Mouse (Mus musculus): ENCODE data around the gene Trip4. TPM values are rescaled to one million over a fixed set of nuclear protein-coding genes. Genes with fewer than 3 reads are reported as not detected.

The Trip4 gene
- 10 to 100 TPM; 36.9 to 42.2 TPM for total RNA-seq (2021)
- long read RNA-seq, transcript Trip4-201 (13 exons, 1,999 nt), result major isoform, 18 of 33 reads
- long read RNA-seq, partial matches to known transcripts, result 4 of 33 reads
- long read RNA-seq, other reads (novel, unspliced or antisense), result 10 of 33 reads

GRCm38 (mm10) chr9:65908394-65909300 lies at the start of gene Trip4, which contains the start of gene Csnk1g1:
Trip4 (minus strand) TSS chr9:65908794.
Csnk1g1 (plus strand) TSS chr9:65908924.
- DNase-seq (ENCODE audit: low spot score in 2 of 2), result peak; percentile 95 to 98

- DNase-seq (ENCODE audit: low spot score in 2 of 2), result no peak
These were observed 42.5 kb upstream of the Trip4 start for GRCm38 (mm10) chr9:65951082-65951587.

- DNase-seq (ENCODE audit: low spot score in 2 of 2), result no peak
These were observed 29.0 kb upstream of the Trip4 start for GRCm38 (mm10) chr9:65937566-65937965.

GRCm38 (mm10) chr9:65929826-65930225 lies 21.2 kb upstream of the Trip4 start:
- no peak for DNase-seq (ENCODE audit: low spot score in 2 of 2)

DNA sequence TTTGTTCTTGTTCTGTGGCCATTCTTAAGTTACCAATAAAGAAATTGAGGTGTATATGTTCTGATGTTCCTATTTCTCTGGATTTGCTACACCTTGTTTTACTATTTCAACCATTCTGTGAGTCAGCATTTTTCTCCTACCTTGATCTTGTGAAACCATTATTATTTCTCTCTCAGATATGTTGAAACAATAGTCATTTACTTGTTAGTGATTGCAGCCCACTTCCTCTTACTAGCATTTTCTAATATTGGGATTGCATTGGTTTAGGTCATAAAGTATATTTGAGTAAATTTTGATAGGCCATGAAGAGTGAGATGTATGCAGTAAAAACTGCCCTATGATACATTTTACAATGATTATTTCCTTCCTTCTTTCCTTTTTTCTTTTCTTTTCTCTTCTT lies 19.9 kb upstream of the Trip4 start:
- DNase-seq (ENCODE audit: low spot score in 2 of 2), result no peak

DNA sequence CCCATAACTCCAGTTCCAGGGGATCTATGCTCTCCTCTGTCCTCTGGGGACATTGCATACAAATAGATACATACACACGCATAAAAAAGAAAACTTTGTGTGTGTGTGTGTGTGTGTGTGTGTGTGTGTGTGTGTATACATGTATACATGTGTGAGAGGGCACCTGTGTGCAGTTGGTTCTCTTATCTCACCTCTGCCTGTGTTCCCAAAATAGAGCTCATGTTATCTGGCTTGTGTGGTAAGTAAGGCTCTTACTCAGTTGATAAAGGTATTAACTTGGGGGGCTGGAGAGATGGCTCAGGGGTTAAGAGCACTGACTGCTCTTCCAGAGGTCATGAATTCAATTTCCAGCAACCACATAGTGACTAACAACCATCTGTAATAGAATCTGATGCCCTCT lies 8.4 kb upstream of the Trip4 start:
- no peak for DNase-seq (ENCODE audit: low spot score in 2 of 2)

- DNase-seq (ENCODE audit: low spot score in 2 of 2), result no peak
These were observed 5.4 kb upstream of the Trip4 start for GRCm38 (mm10) chr9:65913976-65914375.

DNA sequence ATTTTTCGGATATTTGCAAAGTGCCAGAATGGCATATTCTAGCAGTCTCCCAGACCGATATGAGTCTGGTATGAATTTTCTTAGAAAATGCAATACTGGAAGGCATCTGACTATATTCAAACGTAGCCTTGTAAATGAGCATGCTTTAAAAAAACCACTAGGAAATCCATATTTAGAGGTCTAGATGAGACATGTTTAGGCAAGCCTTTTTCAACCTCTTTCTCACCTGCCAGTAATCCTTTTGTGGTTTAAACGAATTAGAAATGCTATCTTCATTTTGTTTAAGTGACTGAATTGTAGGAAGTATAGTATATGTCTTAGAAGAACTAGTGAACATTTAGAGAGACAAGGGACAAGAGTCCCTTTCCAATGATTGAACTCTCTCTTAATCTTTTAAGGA lies 1.2 kb upstream of the Trip4 start:
- no peak for DNase-seq (ENCODE audit: low spot score in 2 of 2)

DNA sequence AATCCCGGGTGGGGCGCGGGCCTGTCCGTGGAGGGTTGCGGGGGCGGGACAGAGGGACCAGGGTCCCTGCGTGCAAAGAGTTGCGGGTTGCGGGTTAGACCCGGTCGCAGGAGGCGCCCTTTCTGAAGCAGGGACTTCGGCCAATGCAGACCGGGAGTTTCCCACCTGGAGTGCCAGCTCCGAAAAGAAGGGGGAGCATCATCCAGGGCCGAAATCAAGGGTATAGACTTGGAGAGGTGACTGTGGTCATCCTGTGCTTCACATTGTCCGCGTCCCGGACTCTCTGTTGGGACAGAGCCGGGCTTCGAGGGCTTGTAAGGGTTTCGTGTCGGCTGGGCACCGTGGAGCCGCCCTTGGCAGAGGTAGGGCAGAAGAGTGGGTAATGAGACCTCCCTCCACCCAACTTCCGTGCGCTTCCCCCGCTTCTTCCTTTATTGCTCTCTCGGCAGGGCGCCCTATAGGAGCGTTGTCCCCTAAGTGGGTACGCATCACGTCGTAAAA lies 757 bp upstream of the Trip4 start:
- DNase-seq (ENCODE audit: low spot score in 2 of 2), result peak in 1 of 2 experiments; percentile 52

- DNase-seq (ENCODE audit: low spot score in 2 of 2), result no peak
These were observed 5.2 kb downstream of the Trip4 start for GRCm38 (mm10) chr9:65903419-65903818.

DNA sequence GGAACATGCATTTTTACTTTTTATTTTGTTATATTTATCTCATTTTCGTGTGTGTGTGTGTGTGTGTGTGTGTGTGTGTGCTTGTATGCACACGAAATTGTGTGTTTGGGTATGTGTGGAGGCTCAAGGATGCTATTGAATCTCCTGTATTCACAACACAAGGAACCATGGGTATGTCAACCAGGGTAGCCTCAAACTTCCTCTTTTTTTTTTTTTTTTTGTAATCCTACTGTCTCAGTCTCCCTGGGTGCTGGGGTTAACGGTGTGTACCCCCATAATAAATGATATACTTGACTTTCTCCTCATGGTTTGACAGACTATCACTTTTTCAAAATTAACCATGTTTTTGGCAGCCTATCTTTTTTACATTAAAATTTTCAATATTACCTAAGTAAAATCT lies 5.7 kb downstream of the Trip4 start:
- no peak for DNase-seq (ENCODE audit: low spot score in 2 of 2)

- DNase-seq (ENCODE audit: low spot score in 2 of 2), result no peak
These were observed 11.6 kb downstream of the Trip4 start for GRCm38 (mm10) chr9:65896977-65897376.

- no peak for DNase-seq (ENCODE audit: low spot score in 2 of 2)
These were observed 17.5 kb downstream of the Trip4 start for GRCm38 (mm10) chr9:65891126-65891525.

- peak in 1 of 2 experiments; percentile 47 for DNase-seq (ENCODE audit: low spot score in 2 of 2)
These were observed 18.4 kb downstream of the Trip4 start, which contains the start of gene Pclaf for GRCm38 (mm10) chr9:65890143-65890628. Pclaf (plus strand) TSS chr9:65890237.

- peak; percentile 85 to 90 for DNase-seq (ENCODE audit: low spot score in 2 of 2)
These were observed 23.9 kb downstream of the Trip4 start for GRCm38 (mm10) chr9:65884564-65885315.

GRCm38 (mm10) chr9:65859656-65860055 lies 48.9 kb downstream of the Trip4 start:
- no peak for DNase-seq (ENCODE audit: low spot score in 2 of 2)

- no peak for DNase-seq (ENCODE audit: low spot score in 2 of 2)
These were observed 58.4 kb downstream of the Trip4 start for GRCm38 (mm10) chr9:65850203-65850602.

DNA sequence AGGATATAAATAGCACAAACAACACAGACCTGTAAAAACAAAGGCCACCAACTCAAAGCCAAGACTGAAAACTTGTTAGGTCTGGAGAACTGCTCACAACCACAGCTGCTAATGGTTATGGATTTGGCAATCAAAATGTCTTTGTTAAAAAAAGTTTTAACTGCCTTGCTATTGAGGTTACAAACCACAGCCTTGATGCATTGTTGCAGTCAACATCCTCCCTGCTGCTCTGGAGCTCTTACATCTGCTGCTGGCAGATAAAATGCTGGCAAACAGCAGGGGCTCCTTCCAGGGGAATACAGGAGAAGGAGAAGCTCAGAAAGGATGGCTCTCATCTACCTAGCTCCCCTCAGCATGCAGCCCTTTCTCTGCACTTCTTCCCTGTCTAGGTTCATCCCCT lies 60.4 kb downstream of the Trip4 start:
- DNase-seq (ENCODE audit: low spot score in 2 of 2), result no peak

DNA sequence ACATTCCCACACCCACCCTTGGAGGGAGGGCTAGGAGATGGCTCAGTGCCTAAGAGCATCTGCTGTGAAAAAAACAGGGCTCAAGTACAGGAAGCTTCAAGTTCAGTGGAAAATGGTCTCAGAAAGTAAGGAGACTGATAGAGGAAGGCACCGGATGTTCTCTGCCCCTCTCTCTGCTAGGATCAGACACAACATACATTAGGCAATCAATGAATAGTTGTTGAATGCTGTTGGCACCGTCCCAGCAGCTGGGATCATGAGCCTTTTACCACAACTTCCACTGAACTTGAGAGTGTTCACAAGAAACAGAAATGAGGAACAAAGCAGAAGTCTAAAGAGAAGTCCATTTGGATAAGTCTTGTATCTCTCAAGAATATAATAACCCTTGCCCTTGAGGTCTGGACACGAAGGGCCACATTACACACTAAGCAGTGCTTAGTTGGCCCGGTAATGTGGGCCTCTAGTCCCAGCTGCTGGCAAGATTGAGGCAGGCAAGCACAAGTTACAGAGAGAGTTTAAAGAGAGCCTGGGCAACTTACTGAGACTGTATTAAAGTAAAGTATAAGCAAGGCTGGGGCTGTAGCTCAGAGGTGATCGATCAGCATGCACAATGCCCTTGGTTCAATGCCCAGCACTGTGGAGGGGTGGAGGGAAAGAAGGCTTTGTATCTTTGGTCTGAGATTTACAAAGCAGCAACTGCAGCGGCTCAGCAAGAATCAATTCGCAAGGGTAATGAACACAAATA lies 64.0 kb downstream of the Trip4 start:
- DNase-seq (ENCODE audit: low spot score in 2 of 2), result no peak

- no peak for DNase-seq (ENCODE audit: low spot score in 2 of 2)
These were observed 68.8 kb downstream of the Trip4 start for GRCm38 (mm10) chr9:65839841-65840240.

DNA sequence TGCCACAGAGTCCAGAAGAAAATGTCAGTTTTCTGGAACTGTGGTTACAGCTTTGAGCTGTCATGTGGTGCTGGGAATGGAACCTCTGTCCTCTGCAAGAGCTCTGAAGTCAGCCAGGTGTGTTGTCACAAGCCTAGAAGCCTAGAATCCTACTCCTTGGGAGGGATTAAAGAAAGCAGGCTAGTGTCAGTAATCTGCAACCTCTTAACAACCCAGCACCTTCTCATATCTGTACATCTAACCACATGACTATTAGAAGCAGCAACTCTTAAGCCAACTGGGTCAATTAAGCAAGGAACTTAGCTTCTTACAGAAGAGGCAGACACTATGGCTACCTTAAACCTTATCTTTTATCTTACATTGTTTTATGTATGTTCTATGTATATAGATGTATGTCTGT lies 71.7 kb downstream of the Trip4 start:
- DNase-seq (ENCODE audit: low spot score in 2 of 2), result no peak

Data from layer of hippocampus, adult 18-20 months (tissue).